ENCODE assay signal across 28 mouse cellular contexts in genomic region chr1:92733732-92734131, GRCm38 (mm10).
DNase-seq lines count a peak whose midpoint lies in the region; ATAC-seq lines count a peak whose summit lies in the region.
"Had no signal": no experiment of that assay in that cellular context is flagged by ENCODE, and none has a peak within 500 bp of the region (broad histone marks: within the 10 kb centered on the region; RNA-seq: fewer than 3 reads in every experiment).

No protein-coding gene starts in this region.

- peaks cover 12% of the 10 kb centered on the region for H3K4me1 ChIP-seq in hindbrain, embryonic 16.5 days (ENCODE audit: control insufficient read depth, insufficient read depth, low read depth, low read length)
- peaks cover 23% of the 10 kb centered on the region for H3K4me1 ChIP-seq in hindbrain, embryonic 14.5 days (replicated peaks; ENCODE audit: control insufficient read depth, insufficient read depth, low read length)
- peaks cover 21% of the 10 kb centered on the region for H3K4me1 ChIP-seq in midbrain, embryonic 15.5 days
- H3K4me1 ChIP-seq in midbrain, embryonic 10.5 days, result peaks cover 18% of the 10 kb centered on the region
- peaks cover 71% of the 10 kb centered on the region for H3K4me1 ChIP-seq in forebrain, embryonic 15.5 days
- H3K4me1 ChIP-seq: liver, embryonic 12.5 days; megakaryocyte, embryonic 14.5 days had no signal

- H3K4me2 ChIP-seq in hindbrain, embryonic 16.5 days (ENCODE audit: low read length), result no peak overlapping the region
- no peak overlapping the region for H3K4me2 ChIP-seq in hindbrain, embryonic 14.5 days (replicated peaks)
- H3K4me2 ChIP-seq in midbrain, embryonic 15.5 days, result no peak overlapping the region
- H3K4me2 ChIP-seq in forebrain, embryonic 15.5 days (replicated peaks), result no peak overlapping the region
- H3K4me2 ChIP-seq: embryonic facial prominence, embryonic 15.5 days; heart, embryonic 13.5 days; kidney, embryonic 15.5 days; limb, embryonic 13.5 days; liver, embryonic 12.5 days had no signal

- no peak overlapping the region for H3K27ac ChIP-seq in hindbrain, embryonic 16.5 days (ENCODE audit: low read depth, low read length)
- no peak overlapping the region for H3K27ac ChIP-seq in hindbrain, embryonic 14.5 days
- H3K27ac ChIP-seq in midbrain, embryonic 15.5 days, result 0 out of 2 replicates have a peak overlapping the region, but pooled peaks have one; percentile 27
- no peak overlapping the region for H3K27ac ChIP-seq in midbrain, embryonic 10.5 days (replicated peaks)
- peak overlapping the region; percentile 84 for H3K27ac ChIP-seq in forebrain, embryonic 15.5 days (replicated peaks)
- H3K27ac ChIP-seq: embryonic facial prominence, embryonic 10.5 days; embryonic facial prominence, embryonic 15.5 days; gastrocnemius, adult 2 months; heart, adult 2 months; heart, embryonic 13.5 days; kidney, embryonic 15.5 days; limb, embryonic 13.5 days; liver, embryonic 12.5 days had no signal

- peak; percentile 50; the same call in 1 of the 2 replicates for ATAC-seq in hindbrain, embryonic 16.5 days
- no peak for ATAC-seq in hindbrain, embryonic 14.5 days (ENCODE audit: low FRiP score)
- ATAC-seq in midbrain, embryonic 15.5 days (replicated peaks), result no peak
- ATAC-seq in forebrain, embryonic 15.5 days (replicated peaks), result no peak
- ATAC-seq in megakaryocyte progenitor cell, adult 5-6 weeks (replicated peaks; ENCODE audit: poor library complexity), result no peak
- no peak for ATAC-seq in frontal cortex, adult (ENCODE audit: low TSS enrichment)
- ATAC-seq: CD4-positive, CD25-positive, alpha-beta regulatory T cell, adult 4 months; liver, embryonic 12.5 days; liver, postnatal 0 days had no signal

- 21% methylated on average over 8 of the region's 8 CpGs for WGBS in hindbrain, embryonic 16.5 days
- WGBS in hindbrain, embryonic 14.5 days, result 22% methylated on average over 8 of the region's 8 CpGs
- WGBS in midbrain, embryonic 15.5 days, result 31% methylated on average over 8 of the region's 8 CpGs
- 74% methylated on average over 8 of the region's 8 CpGs for WGBS in midbrain, embryonic 10.5 days
- 8% methylated on average over 8 of the region's 8 CpGs for WGBS in forebrain, embryonic 15.5 days

- no peaks in the 10 kb centered on the region for H3K27me3 ChIP-seq in hindbrain, embryonic 16.5 days (replicated peaks; ENCODE audit: control insufficient read depth, insufficient read depth, low read length)
- no peaks in the 10 kb centered on the region for H3K27me3 ChIP-seq in hindbrain, embryonic 14.5 days (ENCODE audit: control insufficient read depth, insufficient read depth, low read length)
- no peaks in the 10 kb centered on the region for H3K27me3 ChIP-seq in midbrain, embryonic 15.5 days (replicated peaks)
- H3K27me3 ChIP-seq in midbrain, embryonic 10.5 days (ENCODE audit: low read depth, poor library complexity, severe bottlenecking), result peaks cover 3% of the 10 kb centered on the region; the same call in 1 of the 2 replicates
- no peaks in the 10 kb centered on the region for H3K27me3 ChIP-seq in forebrain, embryonic 15.5 days
- H3K27me3 ChIP-seq: embryonic facial prominence, embryonic 15.5 days; kidney, embryonic 15.5 days had no signal

- H3K4me3 ChIP-seq in hindbrain, embryonic 16.5 days (ENCODE audit: low read length), result no peak overlapping the region
- no peak overlapping the region for H3K4me3 ChIP-seq in hindbrain, embryonic 14.5 days (replicated peaks; ENCODE audit: low read length)
- no peak overlapping the region for H3K4me3 ChIP-seq in midbrain, embryonic 15.5 days
- no peak overlapping the region for H3K4me3 ChIP-seq in midbrain, embryonic 10.5 days
- H3K4me3 ChIP-seq in forebrain, embryonic 15.5 days, result no peak overlapping the region
- H3K4me3 ChIP-seq: embryonic facial prominence, embryonic 10.5 days; embryonic facial prominence, embryonic 15.5 days; gastrocnemius, adult 2 months; heart, adult 2 months; heart, embryonic 13.5 days; kidney, embryonic 15.5 days; limb, embryonic 13.5 days; liver, embryonic 12.5 days; megakaryocyte, embryonic 14.5 days had no signal

- 0 out of 2 replicates have a peak overlapping the region, but pooled peaks have one; percentile 13 for H3K9ac ChIP-seq in hindbrain, embryonic 16.5 days (ENCODE audit: low read depth, low read length)
- no peak overlapping the region for H3K9ac ChIP-seq in hindbrain, embryonic 14.5 days
- H3K9ac ChIP-seq in midbrain, embryonic 15.5 days, result no peak overlapping the region
- H3K9ac ChIP-seq in forebrain, embryonic 15.5 days (replicated peaks), result no peak overlapping the region
- H3K9ac ChIP-seq: embryonic facial prominence, embryonic 15.5 days; heart, embryonic 13.5 days; kidney, embryonic 15.5 days; limb, embryonic 13.5 days; liver, embryonic 12.5 days; liver, postnatal 0 days had no signal

- H3K9me3 ChIP-seq in hindbrain, embryonic 16.5 days (ENCODE audit: control insufficient read depth, low read length), result no peaks in the 10 kb centered on the region
- no peaks in the 10 kb centered on the region for H3K9me3 ChIP-seq in hindbrain, embryonic 14.5 days (ENCODE audit: control insufficient read depth, low read length)
- H3K9me3 ChIP-seq in midbrain, embryonic 15.5 days, result no peaks in the 10 kb centered on the region
- H3K9me3 ChIP-seq in midbrain, embryonic 10.5 days (replicated peaks), result no peaks in the 10 kb centered on the region
- no peaks in the 10 kb centered on the region for H3K9me3 ChIP-seq in forebrain, embryonic 15.5 days
- H3K9me3 ChIP-seq: embryonic facial prominence, embryonic 10.5 days; embryonic facial prominence, embryonic 15.5 days; heart, embryonic 13.5 days; kidney, embryonic 15.5 days; limb, embryonic 13.5 days; liver, embryonic 12.5 days; megakaryocyte, embryonic 14.5 days had no signal

- no peaks in the 10 kb centered on the region for H3K36me3 ChIP-seq in hindbrain, embryonic 16.5 days (ENCODE audit: control insufficient read depth, insufficient read depth, low read length)
- H3K36me3 ChIP-seq in hindbrain, embryonic 14.5 days (replicated peaks; ENCODE audit: control insufficient read depth, insufficient read depth), result no peaks in the 10 kb centered on the region
- no peaks in the 10 kb centered on the region for H3K36me3 ChIP-seq in midbrain, embryonic 15.5 days (replicated peaks)
- H3K36me3 ChIP-seq in midbrain, embryonic 10.5 days, result no peaks in the 10 kb centered on the region
- H3K36me3 ChIP-seq in forebrain, embryonic 15.5 days, result no peaks in the 10 kb centered on the region
- H3K36me3 ChIP-seq: embryonic facial prominence, embryonic 10.5 days; embryonic facial prominence, embryonic 15.5 days; heart, embryonic 13.5 days; kidney, embryonic 15.5 days; limb, embryonic 13.5 days; liver, embryonic 12.5 days had no signal

- no peak for DNase-seq in hindbrain, embryonic 14.5 days (ENCODE audit: low spot score)
- DNase-seq in midbrain, embryonic 10.5 days (ENCODE audit: low spot score), result no peak
- DNase-seq: adrenal gland, postnatal 14 days; cerebellum, adult 18-20 months; gastrocnemius, adult 2 months; heart, adult 2 months; heart, postnatal 10 days; kidney, adult 18-20 months; kidney, postnatal 25 days; liver, postnatal 0 days; lung, postnatal 36 days; retina, postnatal 1 day; right cerebral cortex, postnatal 25 days; spleen, adult 18-20 months; thymus, postnatal 14 days had no signal

Comparison
In these comparisons a context has a peak if more than half of its experiments do, and no peak if none do; other contexts are left out.
1. H3K27ac ChIP-seq: peak in midbrain, embryonic 15.5 days (single experiment) and forebrain, embryonic 15.5 days (single experiment); none in hindbrain, embryonic 16.5 days (single experiment), hindbrain, embryonic 14.5 days (single experiment) and midbrain, embryonic 10.5 days (single experiment).